Mouse (Mus musculus) adrenal gland, postnatal 36 days (tissue): Measurements from ENCODE around the gene Tmc6. TPM values are rescaled to one million over a fixed set of nuclear protein-coding genes. Genes with fewer than 3 reads are reported as not detected.

ENCODE experiments used
- DNase-seq, 2 experiments: peaks; one replicate each; pipeline ENCODE4 v3.0.0; 2021; ENCODE audit warnings: mixed read lengths in 1 of 2
- total RNA-seq, 2 experiments: library from RNA; stranded (reverse); gene quantifications; 2 replicates each; pipeline ENCODE4 v1.2.3; 2021

Tmc6 gene
- total RNA-seq, 2 experiments from 2014 or later, result 25.4 to 31.3 TPM

DNA sequence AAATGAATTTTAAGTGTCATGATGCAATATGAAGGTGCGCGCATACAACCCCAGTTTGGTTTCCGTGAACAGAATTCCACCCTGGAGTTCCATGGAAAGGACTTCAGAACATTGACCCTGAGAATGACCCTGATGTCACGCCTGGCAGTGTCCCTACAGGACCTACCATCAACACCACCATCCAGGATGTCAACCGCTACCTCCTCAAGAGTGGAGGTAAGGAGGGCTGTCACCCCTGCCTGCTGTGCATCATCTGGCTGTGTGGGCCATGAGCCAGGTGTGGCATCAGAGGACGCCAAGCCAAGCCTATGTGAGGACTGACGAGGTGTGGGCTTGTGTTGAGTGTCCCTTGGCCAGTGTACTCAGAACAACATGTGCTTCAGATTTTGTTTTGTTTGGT, 26.1 kb downstream of the Tmc6 start:
- DNase-seq, result no peak

GRCm38 (mm10) chr11:117751544-117751943, 30.5 kb downstream of the Tmc6 start:
- no peak for DNase-seq

DNA sequence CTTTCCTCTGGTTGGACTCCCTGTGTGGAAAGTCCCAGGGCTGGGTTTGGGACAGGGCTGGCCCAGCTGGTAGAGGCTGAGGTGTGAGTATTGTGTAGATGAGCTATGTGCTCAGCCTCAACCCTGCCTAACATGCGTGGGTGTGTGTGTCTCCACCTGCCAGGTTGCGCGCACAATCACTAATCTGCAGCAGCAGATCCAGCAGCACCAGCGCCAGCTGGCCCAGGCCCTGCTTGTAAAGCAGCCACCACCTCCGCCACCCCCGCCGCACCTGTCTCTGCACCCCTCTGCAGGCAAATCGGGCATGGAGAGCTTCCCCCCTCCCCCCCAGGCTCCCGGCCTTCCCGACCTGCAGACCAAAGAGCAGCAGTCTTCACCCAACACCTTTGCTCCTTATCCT, 32.6 kb downstream of the Tmc6 start:
- no peak for DNase-seq

DNA sequence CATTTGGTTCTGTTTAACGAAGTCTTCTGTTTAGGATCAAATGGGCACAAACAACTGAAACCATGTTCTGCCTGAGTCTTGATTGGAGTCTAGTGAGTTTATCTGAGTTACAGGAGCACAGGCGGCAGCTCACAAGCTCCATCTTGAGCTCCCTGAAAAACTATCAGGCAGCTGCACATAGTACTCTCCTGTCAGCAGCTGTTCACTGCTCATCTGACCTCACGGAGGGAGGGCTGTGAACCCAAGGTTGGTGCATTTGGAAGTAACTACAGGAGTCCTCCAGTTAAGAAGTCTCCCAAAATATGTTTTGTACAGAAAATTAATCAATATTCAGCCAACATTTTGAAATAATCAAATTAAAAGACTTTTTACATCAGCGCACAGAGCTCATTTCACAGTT, 33.4 kb downstream of the Tmc6 start:
- no peak for DNase-seq

DNA sequence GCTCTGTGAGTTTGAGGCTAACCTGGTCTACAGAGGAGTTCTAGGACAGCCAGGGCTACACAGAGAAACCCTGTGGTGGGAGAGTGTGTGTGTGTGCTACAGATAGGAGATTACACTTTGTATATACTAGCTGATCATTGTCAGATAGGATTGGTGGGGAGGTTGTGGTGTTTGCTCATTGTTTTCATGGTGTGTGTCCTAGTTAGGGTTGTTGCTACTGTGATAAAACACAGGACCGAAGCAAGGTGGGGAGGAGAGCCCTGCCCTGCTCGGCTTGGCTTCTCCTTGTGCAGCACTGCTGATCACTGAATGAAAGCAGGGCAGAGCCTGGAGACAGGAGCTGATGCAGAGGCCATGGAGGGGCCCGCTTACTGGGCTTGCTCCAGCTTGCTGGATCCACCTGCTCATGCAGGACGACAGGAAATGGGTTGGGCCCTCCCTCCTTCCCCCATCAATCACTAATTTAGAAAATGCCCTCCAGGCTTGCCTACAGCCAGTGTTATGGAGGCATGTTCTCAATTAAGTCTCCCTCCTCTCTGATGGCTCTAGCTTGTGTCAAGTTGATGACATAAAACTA, 38.5 kb downstream of the Tmc6 start:
- DNase-seq, result no peak

DNA sequence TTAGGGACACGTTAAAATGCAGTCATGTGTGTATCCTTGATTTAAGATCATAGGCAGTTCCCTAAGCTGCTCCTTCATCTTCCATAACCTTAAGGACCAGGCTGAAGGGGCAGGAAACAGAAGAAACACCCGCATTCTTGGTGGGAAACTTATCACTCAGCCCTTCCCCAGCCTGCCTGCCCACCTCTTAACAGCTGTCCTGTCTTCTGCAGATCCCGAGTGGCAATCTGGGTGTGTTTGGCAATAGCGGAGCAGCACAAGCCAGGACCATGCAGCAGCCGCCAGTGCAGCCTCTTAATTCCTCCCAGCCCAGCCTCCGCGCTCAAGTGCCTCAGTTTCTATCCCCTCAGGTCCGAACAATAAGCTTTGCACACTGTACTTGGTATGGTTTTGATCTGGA, 39.3 kb downstream of the Tmc6 start:
- DNase-seq, result no peak

GRCm38 (mm10) chr11:117742243-117742642, 39.8 kb downstream of the Tmc6 start:
- DNase-seq, result no peak

- DNase-seq, result no peak
These were observed 40.9 kb downstream of the Tmc6 start for GRCm38 (mm10) chr11:117741128-117741527.

GRCm38 (mm10) chr11:117738123-117738522, 43.9 kb downstream of the Tmc6 start:
- DNase-seq, result peak; percentile 35 to 49

- no peak for DNase-seq
These were observed 45.8 kb downstream of the Tmc6 start for GRCm38 (mm10) chr11:117736037-117736689.

DNA sequence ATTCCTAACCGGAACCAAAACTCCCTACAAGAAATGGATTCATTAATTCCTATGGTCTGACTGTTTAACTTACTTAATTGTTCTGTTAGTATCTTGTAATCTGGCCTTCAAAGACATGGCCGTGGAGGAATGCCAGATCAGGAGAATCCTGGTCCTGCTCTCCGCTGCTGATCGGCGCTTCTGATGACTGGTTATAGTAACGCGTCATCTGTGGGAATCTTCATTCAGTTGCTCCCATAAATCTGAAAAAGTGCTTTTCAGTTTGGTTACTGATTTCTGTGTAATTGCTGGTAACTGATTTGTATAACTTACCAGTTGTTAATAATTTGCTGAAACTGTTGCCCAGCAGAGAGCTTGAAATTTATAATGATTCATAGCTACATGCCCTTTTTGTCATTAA, 50.5 kb downstream of the Tmc6 start:
- peak; percentile 58 to 68 for DNase-seq

GRCm38 (mm10) chr11:117730490-117730838, 51.5 kb downstream of the Tmc6 start:
- DNase-seq, result no peak

GRCm38 (mm10) chr11:117729798-117730489, 52.1 kb downstream of the Tmc6 start:
- no peak for DNase-seq

DNA sequence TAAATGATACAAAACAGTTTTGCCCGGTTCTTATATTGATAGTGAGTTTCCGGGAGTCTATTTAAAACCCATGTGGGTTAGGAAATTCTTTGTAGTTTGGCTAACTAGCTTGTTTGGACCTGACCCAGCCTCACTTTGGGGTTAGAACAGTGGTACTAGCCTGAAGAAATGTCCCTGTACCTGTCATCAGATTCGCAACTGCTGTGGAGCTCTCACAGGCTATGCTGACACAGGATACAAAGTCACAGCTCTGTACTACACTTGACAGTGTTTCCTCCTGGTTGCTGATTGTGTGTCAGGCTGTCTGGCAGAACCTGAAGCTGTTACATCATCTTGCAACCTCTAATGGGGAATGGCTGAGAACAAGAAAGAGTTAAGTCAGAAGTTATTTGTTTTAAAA, 52.7 kb downstream of the Tmc6 start:
- DNase-seq, result no peak

GRCm38 (mm10) chr11:117728841-117729240, 53.2 kb downstream of the Tmc6 start:
- DNase-seq, result peak in 1 of 2 experiments; percentile 38

- no peak for DNase-seq
These were observed 53.8 kb downstream of the Tmc6 start for GRCm38 (mm10) chr11:117728245-117728644.

GRCm38 (mm10) chr11:117727031-117727430, 55.0 kb downstream of the Tmc6 start:
- DNase-seq, result no peak

- peak; percentile 46 to 50 for DNase-seq
These were observed 57.2 kb downstream of the Tmc6 start for GRCm38 (mm10) chr11:117724604-117725301.

GRCm38 (mm10) chr11:117718838-117719237, 63.2 kb downstream of the Tmc6 start:
- DNase-seq, result no peak
